Mouse (Mus musculus): ENCODE results near the gene Pcmt1.
A peak's percentile ranks its signal among the peaks of the same experiment; 100 is the strongest.

Gene Pcmt1

GRCm38 (mm10) chr10:7680731-7681301 lies at the start of gene Pcmt1, which contains the start of gene Lats1:
Pcmt1 (minus strand) TSS chr10:7681136.
Lats1 (plus strand) TSS chr10:7681214.
- DNase-seq, result peak; percentile 85

- no peak for DNase-seq
Observed at GRCm38 (mm10) chr10:7727011-7727410, 46.1 kb upstream of the Pcmt1 start.

GRCm38 (mm10) chr10:7726501-7726812 lies 45.5 kb upstream of the Pcmt1 start:
- DNase-seq, result no peak

- peak; percentile 93 to 95 for DNase-seq
Observed at GRCm38 (mm10) chr10:7725751-7726500, 45.0 kb upstream of the Pcmt1 start, which contains the start of gene Katna1. Katna1 (plus strand) TSS chr10:7726000.

- DNase-seq, result no peak
Observed at GRCm38 (mm10) chr10:7715056-7715455, 34.1 kb upstream of the Pcmt1 start.

- no peak for DNase-seq
Observed at GRCm38 (mm10) chr10:7712506-7712905, 31.6 kb upstream of the Pcmt1 start.

GRCm38 (mm10) chr10:7710121-7710520 lies 29.2 kb upstream of the Pcmt1 start:
- DNase-seq, result no peak

- no peak for DNase-seq
Observed at GRCm38 (mm10) chr10:7702586-7702985, 21.6 kb upstream of the Pcmt1 start.

- DNase-seq, result no peak
Observed at GRCm38 (mm10) chr10:7700120-7700519, 19.2 kb upstream of the Pcmt1 start.

- no peak for DNase-seq
Observed at GRCm38 (mm10) chr10:7695286-7695685, 14.3 kb upstream of the Pcmt1 start.

GRCm38 (mm10) chr10:7686902-7687301 lies 6.0 kb upstream of the Pcmt1 start:
- no peak for DNase-seq

GRCm38 (mm10) chr10:7682249-7682648 lies 1.3 kb upstream of the Pcmt1 start:
- DNase-seq, result no peak

GRCm38 (mm10) chr10:7681343-7682025 lies 548 bp upstream of the Pcmt1 start:
- DNase-seq, result peak; percentile 64 to 71

- DNase-seq, result peak in 1 of 2 experiments; percentile 25
Observed at GRCm38 (mm10) chr10:7673673-7674072, 7.3 kb downstream of the Pcmt1 start.

- DNase-seq, result peak; percentile 90 to 92
Observed at GRCm38 (mm10) chr10:7667342-7667802, 13.6 kb downstream of the Pcmt1 start, which contains the start of gene Nup43. Nup43 (plus strand) TSS chr10:7667503.

- no peak for DNase-seq
Observed at GRCm38 (mm10) chr10:7664889-7665288, 16.0 kb downstream of the Pcmt1 start.

GRCm38 (mm10) chr10:7664027-7664526 lies 16.9 kb downstream of the Pcmt1 start:
- DNase-seq, result no peak

- peak; percentile 90 to 92 for DNase-seq
Observed at GRCm38 (mm10) chr10:7663159-7664026, 17.5 kb downstream of the Pcmt1 start.

- DNase-seq, result peak in 1 of 2 experiments; percentile 55
Observed at GRCm38 (mm10) chr10:7662471-7663141, 18.3 kb downstream of the Pcmt1 start.

GRCm38 (mm10) chr10:7651057-7651456 lies 29.9 kb downstream of the Pcmt1 start:
- DNase-seq, result no peak

GRCm38 (mm10) chr10:7649059-7649458 lies 31.9 kb downstream of the Pcmt1 start:
- no peak for DNase-seq

GRCm38 (mm10) chr10:7645911-7646310 lies 35.0 kb downstream of the Pcmt1 start:
- no peak for DNase-seq

All from lung, adult 18-20 months (tissue).